Mouse (Mus musculus) adrenal gland, postnatal 25 days (tissue): ENCODE measurements at regions not wholly inside any gene's neighbourhood (a gene's known extent, or its start where the extent isn't known, plus 50 kb on each side); places are given as distances from the start of the nearest gene placed in this dataset.

Experiments used
- DNase-seq: peaks from one replicate; pipeline ENCODE4 v3.0.0; 2021; ENCODE audit warnings: mixed read lengths

GRCm38 (mm10) chr17:4199698-4200153 lies 503.7 kb upstream of the Nox3 start:
- DNase-seq, result no peak

GRCm38 (mm10) chr17:4201300-4201699 lies 505.2 kb upstream of the Nox3 start:
- no peak for DNase-seq

- no peak for DNase-seq
Measured at GRCm38 (mm10) chr17:4208142-4208925, 512.3 kb upstream of the Nox3 start.

- no peak for DNase-seq
Measured at GRCm38 (mm10) chr17:4209650-4210049, 513.6 kb upstream of the Nox3 start.

- no peak for DNase-seq
Measured at GRCm38 (mm10) chr17:4212586-4212985, 516.5 kb upstream of the Nox3 start.

GRCm38 (mm10) chr17:4214970-4215369 lies 518.9 kb upstream of the Nox3 start:
- no peak for DNase-seq

- DNase-seq, result no peak
Measured at GRCm38 (mm10) chr17:4216203-4216602, 520.1 kb upstream of the Nox3 start.

GRCm38 (mm10) chr17:4216750-4217149 lies 520.7 kb upstream of the Nox3 start:
- DNase-seq, result no peak

- DNase-seq, result no peak
Measured at GRCm38 (mm10) chr17:4220661-4221360, 524.8 kb upstream of the Nox3 start.

- no peak for DNase-seq
Measured at GRCm38 (mm10) chr17:4227889-4228288, 531.8 kb upstream of the Nox3 start.

- DNase-seq, result no peak
Measured at GRCm38 (mm10) chr17:4229969-4230368, 533.9 kb upstream of the Nox3 start.

GRCm38 (mm10) chr17:4250476-4250875 lies 554.4 kb upstream of the Nox3 start:
- DNase-seq, result no peak

GRCm38 (mm10) chr17:4265471-4265870 lies 569.4 kb upstream of the Nox3 start:
- no peak for DNase-seq

GRCm38 (mm10) chr17:4265946-4266345 lies 569.9 kb upstream of the Nox3 start:
- DNase-seq, result no peak

- DNase-seq, result no peak
Measured at GRCm38 (mm10) chr17:4266487-4266886, 570.4 kb upstream of the Nox3 start.

GRCm38 (mm10) chr17:4268380-4268779 lies 572.3 kb upstream of the Nox3 start:
- DNase-seq, result no peak

- DNase-seq, result no peak
Measured at GRCm38 (mm10) chr17:4272456-4272855, 576.4 kb upstream of the Nox3 start.

- DNase-seq, result no peak
Measured at GRCm38 (mm10) chr17:4276722-4277121, 580.7 kb upstream of the Nox3 start.

- no peak for DNase-seq
Measured at GRCm38 (mm10) chr17:4278239-4278827, 582.3 kb upstream of the Nox3 start.

GRCm38 (mm10) chr17:4281451-4281850 lies 585.4 kb upstream of the Nox3 start:
- DNase-seq, result no peak

GRCm38 (mm10) chr17:4291418-4291817 lies 595.4 kb upstream of the Nox3 start:
- DNase-seq, result no peak

- DNase-seq, result no peak
Measured at GRCm38 (mm10) chr17:4296521-4297155, 600.6 kb upstream of the Nox3 start.

GRCm38 (mm10) chr17:4297156-4297535 lies 601.1 kb upstream of the Nox3 start:
- DNase-seq, result no peak
